Mouse (Mus musculus) T-helper 1 cell (primary cell): ENCODE measurements at regions not wholly inside any gene's neighbourhood (a gene's known extent, or its start where the extent isn't known, plus 50 kb on each side); places are given as distances from the start of the nearest gene placed in this dataset.

Source experiments
- in situ Hi-C: fragments of 300-600 bp; cut with MboI, MseI; formaldehyde crosslinking; loops from one replicate; pipeline ENCODE4 v1.15.1; 2025; ENCODE audit warnings: high pct_unique_total_duplicates

- in situ Hi-C loops, result no loop called here
Measured at GRCm38 (mm10) chr1:7591327-7591726, 2783.6 kb downstream of the Gm37988 start.
